Mouse (Mus musculus) urinary bladder, postnatal 4 days (tissue): Measurements from ENCODE around the gene Irf2.
"Not testable (repeated sequence)": the region's sequence is repeated elsewhere in the genome, so short reads cannot be mapped to it uniquely, and the experiment has no call there.

ENCODE experiments used
- DNase-seq, 2 experiments: peaks; one replicate each; pipeline ENCODE4 v3.0.0; 2021 to 2022; ENCODE audit warnings: low spot score in 2 of 2

Irf2 gene

DNA sequence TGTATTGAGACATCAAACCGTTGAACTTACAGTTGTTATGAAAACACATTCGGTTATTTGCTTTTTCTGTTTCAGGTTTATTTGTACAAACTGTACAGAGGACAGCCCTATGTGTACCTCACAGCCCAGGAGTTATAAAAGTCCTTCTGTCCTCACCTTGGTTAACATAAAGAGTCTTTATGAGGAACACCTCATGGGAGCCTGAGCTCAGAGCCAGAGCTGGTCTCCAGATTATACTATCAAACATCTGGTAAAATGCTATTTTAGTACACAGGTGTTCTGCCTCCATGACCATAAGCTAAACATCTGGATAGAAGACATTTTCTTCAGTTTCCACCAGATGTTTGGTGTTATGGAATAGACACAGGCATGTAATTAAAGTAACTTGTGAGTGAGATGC, 13.1 kb upstream of the Irf2 start:
- no peak for DNase-seq

DNA sequence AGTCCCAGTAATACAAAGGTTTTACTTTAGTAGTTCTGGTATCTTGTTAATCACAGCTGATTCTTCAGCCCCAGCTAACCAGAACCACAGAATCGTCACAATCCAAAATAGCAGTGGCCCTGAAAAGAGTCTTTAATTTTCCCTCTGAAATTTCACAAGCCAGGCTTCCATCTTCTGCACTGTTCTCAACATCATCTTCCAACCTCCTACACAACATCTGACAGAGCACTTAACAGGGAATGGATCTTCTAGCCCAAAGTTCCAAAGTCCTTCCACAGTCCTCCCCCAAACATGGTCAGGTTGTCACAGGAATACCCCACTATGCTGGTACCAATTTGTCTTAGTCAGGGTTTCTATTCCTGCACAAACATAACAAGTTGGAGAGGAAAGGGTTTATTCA, 9.9 kb upstream of the Irf2 start:
- not testable (repeated sequence) for DNase-seq

DNA sequence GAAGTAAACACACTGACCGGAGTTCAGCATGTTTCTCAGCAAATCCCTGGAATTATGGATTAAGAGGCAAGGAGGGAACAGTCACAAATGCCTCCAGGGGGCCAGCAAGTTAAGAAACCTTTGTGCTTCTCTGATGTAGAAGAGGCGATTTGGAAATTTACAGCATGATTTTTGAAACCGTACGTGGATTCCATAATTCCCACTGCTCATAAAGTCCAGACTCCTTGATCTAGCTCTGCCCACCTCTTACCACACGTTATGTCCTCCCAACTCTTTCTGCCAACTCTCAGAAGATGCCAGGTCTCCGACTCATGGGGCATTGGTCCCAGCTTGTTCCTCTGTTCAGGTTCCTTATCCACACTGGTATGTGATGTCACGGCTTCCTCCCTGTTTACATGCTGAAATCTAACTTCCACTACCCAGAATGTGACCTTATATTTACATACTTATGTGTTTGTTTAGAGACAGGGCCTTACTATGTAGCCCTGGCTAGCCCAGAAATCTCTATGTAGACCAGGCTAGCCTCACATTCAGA, 7.1 kb upstream of the Irf2 start:
- no peak for DNase-seq

DNA sequence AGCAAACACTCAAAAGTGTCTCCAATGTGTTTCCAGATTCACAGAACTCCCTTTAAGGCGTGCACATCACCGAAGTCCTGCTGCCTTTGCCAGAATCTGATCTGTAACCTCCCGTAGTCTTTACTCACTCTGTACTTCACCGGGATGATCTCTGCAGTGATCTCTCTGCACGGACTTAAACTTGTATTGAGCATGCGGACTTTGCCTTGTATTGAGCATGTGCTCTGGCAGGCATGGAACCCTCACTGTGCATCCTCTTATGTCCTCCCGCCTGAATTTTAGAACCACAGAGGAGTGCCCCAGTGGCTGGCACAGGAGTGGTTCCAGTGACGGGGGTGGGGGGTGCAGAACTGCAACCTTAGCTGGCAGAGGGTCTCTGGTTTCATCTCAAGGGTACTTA, 5.9 kb upstream of the Irf2 start:
- DNase-seq, result no peak

DNA sequence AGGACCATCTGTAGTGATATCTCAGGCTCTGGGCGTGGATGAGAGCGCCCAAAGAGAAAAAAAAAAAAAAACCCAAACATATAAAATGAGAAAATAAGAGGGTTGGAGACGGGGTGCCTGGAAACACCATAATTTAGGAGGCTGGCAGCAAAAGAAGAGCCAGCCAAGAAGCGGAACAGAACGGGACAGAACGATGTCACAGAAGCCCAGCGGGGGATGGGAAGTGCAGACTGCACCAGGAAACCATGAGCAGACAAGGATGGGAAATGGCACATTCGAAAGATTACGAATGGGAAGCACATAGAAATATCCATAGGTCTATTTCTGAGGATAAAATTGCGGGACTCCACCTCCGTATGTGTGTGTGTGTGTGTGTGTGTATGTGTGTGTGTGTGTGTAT, 4.0 kb upstream of the Irf2 start:
- DNase-seq, result no peak

DNA sequence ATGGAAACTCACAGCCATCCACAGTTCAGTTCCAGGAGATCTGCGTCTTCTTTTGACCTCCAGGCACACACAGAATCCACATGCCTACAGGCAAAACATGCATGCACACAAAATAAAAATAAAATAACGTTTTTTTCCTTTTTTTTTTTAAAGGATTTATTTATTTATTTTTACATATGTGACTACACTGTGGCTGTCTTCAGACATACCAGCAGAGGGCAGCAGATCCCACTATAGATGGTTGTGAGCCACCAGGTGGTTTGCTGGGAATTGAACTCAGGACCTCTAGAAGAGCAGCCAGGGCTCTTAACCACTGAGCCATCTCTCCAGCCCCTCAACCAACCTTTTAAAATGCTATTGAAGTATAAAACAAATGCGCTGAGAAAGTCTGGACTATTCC, 3.3 kb upstream of the Irf2 start:
- DNase-seq, result no peak

DNA sequence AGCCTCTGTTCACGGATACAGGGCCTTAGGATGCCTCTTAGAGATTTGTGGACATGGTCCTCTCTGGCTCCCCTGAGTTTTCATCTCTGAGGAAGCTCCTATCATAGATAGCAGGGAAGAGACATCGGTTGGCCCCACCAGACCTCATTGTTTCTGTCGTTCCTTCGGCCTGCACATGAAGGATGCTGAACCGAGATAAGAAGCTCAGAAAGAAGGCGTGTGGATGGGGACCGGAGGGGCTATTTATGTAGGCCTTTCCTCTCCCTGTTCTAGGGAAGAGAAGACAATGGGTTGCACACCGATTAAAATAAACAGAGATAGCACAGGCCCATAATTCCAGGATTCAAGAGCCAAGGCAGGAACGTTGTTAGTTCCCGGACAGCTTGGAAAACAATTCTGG, 2.1 kb upstream of the Irf2 start:
- DNase-seq, result no peak

DNA sequence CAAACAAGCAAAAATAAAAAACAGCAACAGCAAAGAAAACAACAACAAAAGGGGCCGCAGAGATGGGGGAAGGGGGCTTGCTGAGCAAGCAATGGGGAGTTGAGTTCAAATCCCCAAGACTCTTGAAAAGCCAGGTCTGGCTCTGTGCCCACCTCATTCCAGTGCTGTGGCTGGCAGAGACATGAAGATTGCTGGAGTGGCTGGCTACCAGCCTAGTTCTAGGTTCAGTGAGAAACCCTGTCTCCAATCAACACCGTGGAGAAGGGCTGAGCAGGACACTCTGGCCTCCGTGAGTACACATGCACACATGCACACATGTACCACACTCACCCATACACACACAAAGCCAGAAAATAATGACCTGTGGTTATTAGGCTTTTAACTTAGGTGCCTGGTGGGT, 1.6 kb upstream of the Irf2 start:
- DNase-seq, result no peak

DNA sequence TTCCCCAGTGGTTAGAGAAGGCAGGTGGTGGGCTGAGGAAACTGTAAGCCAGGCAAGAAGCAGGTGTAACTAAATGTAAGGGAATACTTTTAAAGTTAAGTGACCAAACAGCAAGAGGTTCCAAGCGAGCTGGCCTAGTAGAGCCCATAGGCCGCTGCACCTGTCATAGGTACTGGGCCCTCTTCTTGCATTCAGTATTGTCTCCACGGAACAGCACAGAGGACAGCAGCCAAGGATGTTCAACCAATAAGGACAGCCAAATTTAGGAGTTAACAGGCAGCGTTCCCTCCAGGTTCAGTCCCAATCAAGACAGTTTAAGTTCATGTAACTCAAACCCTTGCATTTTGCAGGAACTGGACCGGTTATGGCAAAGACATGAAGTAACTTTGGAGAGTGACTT, 931 bp upstream of the Irf2 start:
- no peak for DNase-seq

DNA sequence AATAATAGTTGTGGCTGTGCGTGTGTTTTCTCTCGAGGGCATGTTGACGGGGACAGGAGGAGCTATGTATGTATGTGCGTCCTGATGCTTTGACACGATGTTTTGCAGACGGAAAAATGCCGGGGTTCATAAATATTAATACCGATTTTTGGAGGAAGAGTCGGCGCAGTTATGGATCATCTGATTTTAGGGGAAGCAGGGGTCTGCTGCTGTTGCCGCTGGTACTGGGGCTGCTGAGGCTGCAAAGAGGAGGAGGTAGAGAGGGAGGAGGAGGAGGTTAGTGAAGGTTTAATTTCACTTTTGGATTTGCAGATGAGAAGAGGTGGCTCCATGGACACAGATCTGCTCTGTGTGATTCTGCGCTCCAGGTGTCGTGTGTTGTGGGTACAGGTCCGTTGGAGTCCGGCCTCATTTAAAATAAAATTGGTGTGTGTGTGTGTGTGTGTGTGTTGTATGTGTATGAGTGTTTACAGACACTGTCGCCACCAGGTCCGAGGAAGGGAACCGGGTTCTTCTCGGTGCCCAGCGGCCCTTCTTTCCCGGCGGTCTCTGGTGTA, 502 bp downstream of the Irf2 start:
- no peak for DNase-seq

DNA sequence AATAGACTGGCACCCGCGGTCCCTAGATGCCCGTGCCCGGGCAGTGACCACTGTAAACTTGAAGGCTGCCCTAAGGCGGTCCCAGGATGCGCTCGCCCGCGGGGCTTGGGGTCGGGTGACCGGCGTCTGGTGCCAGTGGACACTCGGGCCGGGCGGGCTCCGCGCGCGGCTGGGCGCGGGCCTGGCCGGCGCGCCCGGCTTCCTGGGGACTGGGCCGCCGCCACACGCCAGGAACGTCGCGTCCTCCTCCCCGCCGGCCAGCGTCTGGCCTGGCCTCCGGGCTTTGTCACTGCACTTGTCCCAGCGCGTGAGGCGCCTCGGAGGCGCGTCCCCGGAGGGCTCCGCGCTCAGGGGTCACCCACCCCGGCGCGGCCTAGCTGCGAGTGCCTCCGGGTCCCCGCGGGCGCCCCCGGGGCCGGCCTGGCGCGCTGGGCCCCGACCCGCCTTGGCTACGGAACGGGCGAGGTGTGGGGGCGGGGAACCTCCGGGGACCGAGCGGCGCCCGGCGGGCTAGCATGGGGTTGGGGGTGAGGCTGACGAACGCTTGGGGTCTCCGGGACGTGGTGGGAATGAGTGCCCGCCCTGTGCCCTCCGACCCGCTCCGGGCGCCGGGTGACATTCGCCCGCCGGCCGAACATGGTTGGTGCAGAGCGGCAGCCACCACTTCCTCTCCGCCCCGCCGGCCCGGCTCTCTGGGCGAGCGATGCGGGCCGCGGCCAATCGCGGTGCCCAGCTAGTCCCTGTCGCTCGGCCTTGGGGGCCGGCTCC, 1.2 kb downstream of the Irf2 start:
- peak; percentile 66 to 70 for DNase-seq

DNA sequence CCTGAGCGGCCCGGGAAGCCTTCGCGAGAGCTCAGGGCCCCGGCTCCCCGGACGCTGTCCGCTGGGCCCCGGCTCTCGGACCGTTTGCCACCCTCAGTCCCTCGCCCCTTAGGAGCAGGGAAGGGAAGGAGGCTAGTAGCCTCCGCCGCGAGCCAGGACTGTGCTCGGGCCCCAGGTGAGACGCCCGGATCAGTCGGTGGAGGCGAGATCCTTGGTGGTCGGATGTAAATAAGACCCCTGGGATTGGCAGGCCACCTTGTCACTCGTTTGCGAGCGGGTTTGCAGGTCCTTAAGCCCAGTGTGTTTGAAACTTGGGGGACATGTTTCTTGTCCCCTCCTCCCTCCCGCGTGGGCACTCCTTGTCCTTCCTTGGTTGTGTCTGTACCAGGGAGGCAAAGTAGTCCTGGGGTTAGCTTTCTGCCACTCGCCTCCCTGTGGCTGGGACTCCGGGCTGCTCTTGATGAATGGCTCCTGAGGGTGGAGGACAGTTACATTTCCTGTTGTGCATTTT, 1.8 kb downstream of the Irf2 start:
- peak in 1 of 2 experiments; percentile 31 for DNase-seq

DNA sequence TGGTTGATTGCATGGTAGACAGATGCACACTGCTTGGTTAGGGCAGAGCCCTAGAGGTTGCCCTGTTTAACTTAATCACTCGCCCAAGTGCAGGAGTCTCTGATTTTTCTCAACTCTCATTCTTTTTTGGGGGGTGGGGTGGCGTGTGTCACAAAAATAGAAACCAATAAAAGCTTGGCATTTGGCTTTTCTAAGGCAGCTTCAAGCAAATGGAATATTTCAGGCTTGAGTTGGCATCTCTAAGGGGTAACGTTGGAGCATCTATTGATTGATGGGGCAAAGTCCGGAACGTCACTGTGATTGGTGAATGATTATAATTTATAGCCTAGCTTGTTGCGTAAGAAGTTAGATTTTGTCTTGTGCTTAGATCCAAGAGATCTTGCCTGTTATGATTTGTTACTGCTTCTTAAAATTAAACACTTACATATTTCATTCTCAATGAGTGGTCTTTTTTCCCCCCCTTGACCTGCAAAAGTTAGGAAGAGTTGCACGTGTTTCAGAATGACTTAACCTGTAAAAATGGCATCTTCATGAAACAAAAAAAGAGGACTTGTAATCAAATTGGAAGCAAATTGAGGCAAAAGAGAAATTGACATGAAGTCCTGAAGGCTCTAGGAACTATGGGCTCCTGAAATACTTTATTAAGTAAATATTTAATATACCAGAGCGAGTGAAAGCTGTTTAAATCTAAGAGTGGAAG, 2.6 kb downstream of the Irf2 start:
- DNase-seq, result no peak

DNA sequence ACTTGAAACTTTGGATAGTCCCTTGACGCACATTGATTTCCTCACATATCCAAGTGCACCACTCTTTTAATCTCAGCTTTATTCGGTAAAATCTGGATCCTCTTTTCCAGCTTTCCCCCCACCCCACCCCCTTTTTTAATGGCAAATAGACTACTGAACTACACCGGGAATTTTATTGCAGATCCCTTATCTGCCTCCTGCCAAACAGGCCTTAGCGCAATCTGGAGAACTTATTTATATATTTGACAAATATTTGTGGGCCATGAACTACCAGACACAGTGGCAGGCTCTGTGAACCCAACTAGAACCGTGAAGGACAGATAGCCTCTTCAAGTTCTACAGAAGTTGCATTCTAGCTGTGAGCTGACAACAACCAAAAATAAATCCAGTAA, 3.2 kb downstream of the Irf2 start:
- DNase-seq, result no peak

DNA sequence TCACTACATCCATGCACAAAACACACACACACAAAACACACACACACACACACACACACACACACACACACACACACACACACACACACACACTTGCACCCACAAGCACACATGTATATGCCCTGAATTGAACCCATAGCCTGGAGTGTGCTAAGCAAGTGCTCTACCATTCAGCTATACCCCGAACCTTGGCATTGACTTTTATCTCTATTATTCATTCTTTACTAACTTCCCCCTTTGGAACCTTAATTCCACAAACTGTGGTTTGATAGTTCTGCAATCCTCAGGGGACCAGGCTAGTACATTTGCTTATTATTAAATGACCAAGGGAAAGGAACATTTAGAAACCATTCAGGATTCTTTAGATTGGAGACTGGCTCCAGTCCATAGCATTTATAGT, 5.9 kb downstream of the Irf2 start:
- no peak for DNase-seq

DNA sequence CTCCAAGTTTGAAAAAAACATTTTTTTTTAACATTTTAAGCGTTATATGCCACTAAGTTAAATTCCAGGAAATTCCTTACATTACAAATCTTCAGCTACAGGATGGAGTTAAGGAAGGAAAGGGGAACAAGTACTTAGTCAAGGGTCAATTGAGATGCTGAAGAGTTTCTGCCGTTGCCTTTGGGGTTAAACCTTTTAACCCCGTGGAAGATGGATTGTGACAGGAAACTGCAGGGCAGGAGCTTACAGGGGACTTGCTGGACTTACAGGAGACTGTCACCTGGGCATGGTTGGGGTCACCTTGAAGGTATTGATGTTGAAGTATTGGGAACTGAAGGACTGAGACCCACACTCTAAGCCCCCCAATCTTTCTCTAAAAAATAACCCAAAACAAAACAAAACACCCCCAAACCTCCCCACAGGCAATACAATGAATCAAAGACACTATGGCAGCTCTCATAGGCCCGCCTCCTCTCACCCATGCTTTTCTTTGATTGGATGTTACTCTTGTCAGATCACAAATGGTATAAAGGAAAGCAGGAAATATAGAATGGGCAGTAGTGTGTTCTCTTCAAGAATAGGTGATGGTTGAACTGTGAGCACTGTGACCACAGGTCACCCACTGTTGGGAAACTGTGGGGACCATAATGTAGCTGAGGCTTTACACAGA, 7.9 kb downstream of the Irf2 start:
- no peak for DNase-seq

DNA sequence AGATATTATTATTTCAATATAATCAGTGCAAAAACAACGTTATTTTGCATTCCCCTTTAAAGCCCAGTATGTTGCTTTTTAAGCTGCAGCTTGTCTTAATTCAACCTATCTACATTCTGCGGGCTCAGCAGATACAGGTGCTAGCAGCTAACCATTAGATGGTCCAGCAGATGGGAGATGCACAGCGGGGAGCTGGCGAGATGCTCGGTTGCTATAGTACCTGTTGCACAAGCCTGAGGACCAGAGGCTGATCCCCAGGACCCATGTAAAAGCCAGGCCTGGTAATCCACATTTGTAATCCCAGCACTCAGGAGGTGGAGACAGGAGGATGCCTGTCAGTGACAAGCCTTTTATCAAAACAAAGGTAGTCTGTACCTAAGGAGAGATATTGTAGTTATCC, 10.5 kb downstream of the Irf2 start:
- DNase-seq, result no peak

DNA sequence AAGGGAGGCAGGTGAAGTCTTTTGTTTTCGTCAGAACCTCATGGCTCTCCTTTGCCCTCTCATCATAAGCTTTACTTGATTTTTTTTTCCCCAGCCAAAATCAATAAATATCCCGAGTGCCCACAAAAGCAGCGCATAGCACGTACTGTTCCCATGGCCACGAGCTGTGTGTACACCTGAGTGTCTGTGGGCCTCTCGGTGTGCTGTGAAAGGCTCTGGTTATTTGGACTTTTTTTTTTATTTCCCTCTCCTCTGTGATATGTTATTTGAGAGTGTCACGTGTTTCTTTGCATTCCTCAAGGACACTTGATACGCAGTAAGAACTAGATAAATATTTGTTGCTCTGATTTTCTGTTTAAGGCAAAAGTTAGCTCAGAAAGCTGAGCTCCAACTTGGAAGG, 11.0 kb downstream of the Irf2 start:
- DNase-seq, result no peak

DNA sequence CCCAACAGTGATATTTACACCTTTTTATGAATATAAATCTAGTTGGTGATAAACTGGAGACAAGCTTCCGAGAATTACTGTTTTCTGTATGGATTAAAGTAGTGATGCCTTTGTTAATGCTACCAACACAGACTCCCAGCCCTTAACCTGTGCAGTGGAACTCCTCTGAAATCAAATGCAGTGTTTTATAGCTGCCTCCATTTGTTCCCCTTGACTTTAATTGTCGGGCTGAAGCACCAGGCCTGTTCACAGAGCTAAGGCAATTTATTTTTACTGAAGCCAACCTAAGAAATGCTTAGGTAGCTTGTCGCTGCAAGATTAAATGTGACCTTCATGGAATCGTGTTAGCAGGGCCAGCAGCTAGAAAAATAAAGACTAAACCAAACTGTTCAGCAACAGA, 11.6 kb downstream of the Irf2 start:
- no peak for DNase-seq

DNA sequence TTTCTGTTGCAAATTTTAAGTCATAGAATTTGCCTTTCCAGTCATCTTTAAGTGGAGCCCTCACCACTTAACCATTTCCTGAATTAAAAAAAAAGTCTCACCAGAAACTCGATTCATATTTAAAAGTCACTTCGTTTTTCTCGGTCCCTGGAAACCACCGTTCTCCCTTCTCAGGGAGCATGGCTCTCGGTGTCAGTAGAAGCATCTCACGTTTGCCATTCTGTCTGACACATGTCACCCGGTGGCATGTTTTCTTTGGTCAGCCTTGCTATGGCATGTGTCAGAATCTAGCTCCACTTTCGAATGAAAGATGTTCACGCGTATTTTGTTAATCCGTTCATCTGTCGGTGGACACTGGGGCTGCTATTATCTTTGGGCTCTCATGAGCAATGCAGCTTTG, 13.5 kb downstream of the Irf2 start:
- DNase-seq, result no peak

DNA sequence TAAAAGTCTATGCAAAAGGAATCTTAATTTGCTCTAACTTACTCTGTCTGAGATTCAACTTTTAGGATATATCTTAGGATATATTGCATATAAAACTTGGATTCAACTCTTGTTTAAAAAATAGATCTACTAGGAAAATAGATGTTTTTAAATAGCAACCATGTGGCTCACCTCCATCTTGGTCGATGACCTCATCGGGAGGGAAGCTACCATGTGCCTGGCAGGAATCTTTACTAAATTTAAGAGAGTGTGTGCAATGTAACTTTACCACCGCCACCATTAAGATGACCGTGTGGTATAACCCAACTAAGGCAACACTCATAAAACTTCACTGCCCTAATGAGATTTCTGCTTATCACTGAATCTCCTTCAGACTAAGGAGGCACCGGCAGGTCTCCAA, 14.8 kb downstream of the Irf2 start:
- no peak for DNase-seq

DNA sequence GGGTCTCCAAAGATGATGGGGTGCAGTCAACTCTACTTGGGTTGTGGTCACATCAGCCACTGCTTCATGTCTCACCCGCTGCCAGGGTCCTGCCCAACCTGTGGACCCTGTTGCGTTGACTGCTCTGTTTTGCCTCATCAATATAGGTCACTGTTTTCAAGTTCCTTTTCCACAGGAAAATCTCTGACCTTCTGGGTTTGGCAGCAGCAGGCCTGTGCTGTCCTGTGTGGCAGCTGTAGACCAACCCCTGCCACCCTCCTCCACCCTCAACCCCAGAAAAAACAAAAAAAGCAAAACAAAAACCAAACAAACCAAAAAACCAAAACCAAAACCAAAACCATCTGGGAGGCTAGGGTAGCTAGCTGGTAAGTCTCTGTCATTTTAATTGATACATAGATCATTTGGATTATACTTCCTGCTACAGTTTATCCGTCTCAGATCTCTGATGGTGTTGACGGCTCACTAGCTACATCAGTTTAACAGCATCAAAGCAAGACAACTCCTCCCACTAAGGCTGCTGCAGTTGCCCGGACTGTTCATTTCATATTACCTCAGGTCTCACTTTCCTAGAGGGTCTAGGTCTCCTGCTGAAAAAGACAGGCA, 16.3 kb downstream of the Irf2 start:
- no peak for DNase-seq
